Comparison of ENCODE assay signal across 8 mouse cellular contexts in genomic region chr19:45301733-45302547, GRCm38 (mm10).
DNase-seq lines count a peak whose midpoint lies in the region; ATAC-seq and TF ChIP-seq lines count a peak whose summit lies in the region.

No protein-coding gene starts in this region.

- peaks cover 4 to 13% of the 10 kb centered on the region in 2 experiments; a peak in 3 of 4 replicates for H3K4me1 ChIP-seq in ES-E14 (ENCODE audit: control insufficient read depth in 2 of 2, insufficient read depth in 2 of 2, low read length in 2 of 2, poor library complexity in 1 of 2)
- peaks cover 17% of the 10 kb centered on the region for H3K4me1 ChIP-seq in heart, embryonic 11.5 days (ENCODE audit: control insufficient read depth, insufficient read depth, low read length)
- H3K4me1 ChIP-seq in small intestine, adult 2 months (ENCODE audit: control insufficient read depth, insufficient read depth, insufficient read length, low read length), result 0 out of 2 replicates have a peak, but pooled peaks cover 5% of the 10 kb centered on the region

- H3K27me3 ChIP-seq in heart, embryonic 11.5 days (ENCODE audit: control insufficient read depth, insufficient read depth, low read length), result peaks cover 67% of the 10 kb centered on the region
- H3K27me3 ChIP-seq in small intestine, adult 2 months (ENCODE audit: control insufficient read depth, insufficient read depth, low read length), result peaks cover 45% of the 10 kb centered on the region

- no peaks in the 10 kb centered on the region for H3K36me3 ChIP-seq in ES-E14 (ENCODE audit: control insufficient read depth, insufficient read depth, low read length, poor library complexity, severe bottlenecking)
- H3K36me3 ChIP-seq in heart, embryonic 11.5 days (ENCODE audit: control insufficient read depth, insufficient read depth, low read length), result no peaks in the 10 kb centered on the region
- H3K36me3 ChIP-seq in small intestine, adult 2 months (ENCODE audit: control insufficient read depth, insufficient read depth, low read length), result no peaks in the 10 kb centered on the region

- H3K4me3 ChIP-seq in ES-E14 (ENCODE audit: insufficient read depth in 1 of 2, low read depth in 1 of 2, low read length in 2 of 2, poor library complexity in 1 of 2, severe bottlenecking in 1 of 2), result peak overlapping the region; percentile 72 to 76
- H3K4me3 ChIP-seq in heart, embryonic 11.5 days (ENCODE audit: low read depth, low read length), result peak overlapping the region; percentile 58
- H3K4me3 ChIP-seq in small intestine, adult 2 months (ENCODE audit: low read depth, low read length), result peak overlapping the region; percentile 47

- H3K9me3 ChIP-seq in ES-E14 (ENCODE audit: control insufficient read depth, insufficient read depth, low read depth, low read length), result no peaks in the 10 kb centered on the region
- H3K9me3 ChIP-seq in heart, embryonic 11.5 days (replicated peaks; ENCODE audit: control insufficient read depth, low read length), result no peaks in the 10 kb centered on the region

- peak overlapping the region; percentile 36; the same call in 1 of the 2 replicates for H3K9ac ChIP-seq in ES-E14 (ENCODE audit: insufficient read depth, low read depth, low read length, poor library complexity, severe bottlenecking)
- peak overlapping the region; percentile 73 for H3K9ac ChIP-seq in heart, embryonic 11.5 days (ENCODE audit: low read depth, low read length)

- peak overlapping the region; percentile 96 for H3K4me2 ChIP-seq in heart, embryonic 11.5 days

- DNase-seq in B cell, adult 2 months, result peak; percentile 24 to 26
- DNase-seq in ES-E14 (ENCODE audit: low read depth, low spot score), result no peak
- peak; percentile 80 for DNase-seq in embryo, embryonic 11 days
- peak; percentile 88 for DNase-seq in layer of hippocampus, adult 9-11 months
- DNase-seq in lung, postnatal 10 days, result peak; percentile 27

- peak; percentile 27; the same call in 1 of the 2 replicates for ATAC-seq in heart, embryonic 11.5 days (replicated peaks; ENCODE audit: insufficient number of reproducible peaks, low FRiP score, low TSS enrichment)
- ATAC-seq in megakaryocyte progenitor cell, adult 5-6 weeks (replicated peaks; ENCODE audit: poor library complexity), result no peak

- no peak for TF ChIP-seq POLR2A in small intestine, adult 2 months (IDR thresholded peaks at IDR 0.05; ENCODE audit: low read depth, low read length)

- in situ Hi-C loops in ES-E14 (cut with MboI; ENCODE audit: low sequenced_read_pairs in 2 of 2, unreplicated experiment in 2 of 2), result no loop called here

- H3K27ac ChIP-seq in ES-E14 (ENCODE audit: insufficient read depth, low read depth, low read length, poor library complexity, severe bottlenecking), result no peak overlapping the region
- no peak overlapping the region for H3K27ac ChIP-seq in heart, embryonic 11.5 days (ENCODE audit: low read depth, low read length)
- H3K27ac ChIP-seq in small intestine, adult 2 months (ENCODE audit: insufficient read depth, low read depth, low read length), result no peak overlapping the region

- no peak for TF ChIP-seq CTCF in small intestine, adult 2 months (IDR thresholded peaks at IDR 0.05; ENCODE audit: extremely low read depth, insufficient read length, insufficient replicate concordance, low read depth, low read length)

- under 1% methylated on average over 57 of the region's 58 CpGs for WGBS in heart, embryonic 11.5 days (ENCODE audit: insufficient replicate concordance)
- 1% methylated on average over 57 of the region's 58 CpGs for WGBS in small intestine, adult 2 months

TF ChIP-seq in ES-E14, 5 proteins besides CTCF, POLR2A, EP300 and RAD21:
- TF ChIP-seq CHD2 (IDR thresholded peaks at IDR 0.05; ENCODE audit: low read depth, low read length) (no peak), MAFK (IDR thresholded peaks at IDR 0.05; ENCODE audit: insufficient read depth, low read depth, low read length) (no peak), ZNF384 (IDR thresholded peaks at IDR 0.05; ENCODE audit: low read depth, low read length) (no peak), HCFC1 (IDR thresholded peaks at IDR 0.05; ENCODE audit: borderline replicate concordance, insufficient read depth, low read length) (no peak), ZC3H11A (IDR thresholded peaks at IDR 0.05; ENCODE audit: borderline replicate concordance, low read depth, low read length) (no peak)
